Mouse (Mus musculus): Measurements from ENCODE around the gene Pex7.

Gene Pex7

GRCm38 (mm10) chr10:19850998-19851691, 56.3 kb downstream of the Pex7 start, which contains the start of gene Slc35d3:
TSS of gene Slc35d3 (minus strand) at chr10:19851459.
- peak within 1 kb of the TSS; percentile 81 for H3K4me3 ChIP-seq (replicated peaks; ENCODE audit: low read length)
- H3K36me3 ChIP-seq (ENCODE audit: insufficient read depth, low read length) = no peaks in the 10 kb centered on the region
- no peaks in the 10 kb centered on the region for H3K9me3 ChIP-seq (ENCODE audit: low read length)
- peaks cover 27% of the 10 kb centered on the region for H3K4me1 ChIP-seq (replicated peaks; ENCODE audit: low read depth, low read length)
- TF ChIP-seq NANOG (IDR thresholded peaks at IDR 0.05; ENCODE audit: borderline replicate concordance, low read length) = no peak
- TF ChIP-seq POU5F1 (IDR thresholded peaks at IDR 0.05; ENCODE audit: borderline replicate concordance, low read length) = no peak
- no peak for TF ChIP-seq CTCF (conservative IDR thresholded peaks at IDR 0.05; ENCODE audit: low read length)
- peaks cover 85% of the 10 kb centered on the region for H3K27me3 ChIP-seq (ENCODE audit: insufficient read depth, low read length)

GRCm38 (mm10) chr10:19850544-19850997, 56.9 kb downstream of the Pex7 start:
- peak overlapping the region; percentile 81 for H3K4me3 ChIP-seq (replicated peaks; ENCODE audit: low read length)
- H3K9me3 ChIP-seq (ENCODE audit: low read length) = no peaks in the 10 kb centered on the region
- H3K27me3 ChIP-seq (ENCODE audit: insufficient read depth, low read length) = peaks cover 88% of the 10 kb centered on the region
- H3K36me3 ChIP-seq (ENCODE audit: insufficient read depth, low read length) = no peaks in the 10 kb centered on the region
- TF ChIP-seq NANOG (IDR thresholded peaks at IDR 0.05; ENCODE audit: borderline replicate concordance, low read length) (no peak), POU5F1 (IDR thresholded peaks at IDR 0.05; ENCODE audit: borderline replicate concordance, low read length) (no peak), CTCF (conservative IDR thresholded peaks at IDR 0.05; ENCODE audit: low read length) (no peak)
- H3K4me1 ChIP-seq (replicated peaks; ENCODE audit: low read depth, low read length) = peaks cover 27% of the 10 kb centered on the region

- H3K9me3 ChIP-seq (ENCODE audit: low read length) = no peaks in the 10 kb centered on the region
- no peaks in the 10 kb centered on the region for H3K36me3 ChIP-seq (ENCODE audit: insufficient read depth, low read length)
- TF ChIP-seq CTCF (conservative IDR thresholded peaks at IDR 0.05; ENCODE audit: low read length) (no peak), NANOG (IDR thresholded peaks at IDR 0.05; ENCODE audit: borderline replicate concordance, low read length) (no peak), POU5F1 (IDR thresholded peaks at IDR 0.05; ENCODE audit: borderline replicate concordance, low read length) (0 out of 2 replicates have a peak, but pooled peaks have one; percentile 22)
- H3K27me3 ChIP-seq (ENCODE audit: insufficient read depth, low read length) = peaks cover 82% of the 10 kb centered on the region
- H3K4me3 ChIP-seq (replicated peaks; ENCODE audit: low read length) = peak overlapping the region; percentile 81
- H3K4me1 ChIP-seq (replicated peaks; ENCODE audit: low read depth, low read length) = peaks cover 28% of the 10 kb centered on the region
Measured at GRCm38 (mm10) chr10:19849771-19850365, 57.6 kb downstream of the Pex7 start.

GRCm38 (mm10) chr10:19848928-19849770, 58.3 kb downstream of the Pex7 start:
- no peaks in the 10 kb centered on the region for H3K9me3 ChIP-seq (ENCODE audit: low read length)
- peak overlapping the region; percentile 81 for H3K4me3 ChIP-seq (replicated peaks; ENCODE audit: low read length)
- TF ChIP-seq NANOG (IDR thresholded peaks at IDR 0.05; ENCODE audit: borderline replicate concordance, low read length) (no peak), CTCF (conservative IDR thresholded peaks at IDR 0.05; ENCODE audit: low read length) (no peak), POU5F1 (IDR thresholded peaks at IDR 0.05; ENCODE audit: borderline replicate concordance, low read length) (no peak)
- no peaks in the 10 kb centered on the region for H3K36me3 ChIP-seq (ENCODE audit: insufficient read depth, low read length)
- peaks cover 79% of the 10 kb centered on the region for H3K27me3 ChIP-seq (ENCODE audit: insufficient read depth, low read length)
- H3K4me1 ChIP-seq (replicated peaks; ENCODE audit: low read depth, low read length) = peaks cover 34% of the 10 kb centered on the region

- Histone ChIP-seq H3K36me3 (ENCODE audit: insufficient read depth, low read length) (no peaks in the 10 kb centered on the region), H3K4me1 (replicated peaks; ENCODE audit: low read depth, low read length) (peaks cover 26% of the 10 kb centered on the region), H3K9me3 (ENCODE audit: low read length) (no peaks in the 10 kb centered on the region), H3K4me3 (replicated peaks; ENCODE audit: low read length) (no peak overlapping the region), H3K27me3 (ENCODE audit: insufficient read depth, low read length) (peaks cover 29% of the 10 kb centered on the region)
- TF ChIP-seq POU5F1 (IDR thresholded peaks at IDR 0.05; ENCODE audit: borderline replicate concordance, low read length) (no peak), NANOG (IDR thresholded peaks at IDR 0.05; ENCODE audit: borderline replicate concordance, low read length) (no peak), CTCF (conservative IDR thresholded peaks at IDR 0.05; ENCODE audit: low read length) (no peak)
Measured at GRCm38 (mm10) chr10:19839836-19840235, 67.7 kb downstream of the Pex7 start.

- H3K9me3 ChIP-seq (ENCODE audit: low read length) = no peaks in the 10 kb centered on the region
- TF ChIP-seq CTCF (conservative IDR thresholded peaks at IDR 0.05; ENCODE audit: low read length) = no peak
- TF ChIP-seq POU5F1 (IDR thresholded peaks at IDR 0.05; ENCODE audit: borderline replicate concordance, low read length) = no peak
- no peak for TF ChIP-seq NANOG (IDR thresholded peaks at IDR 0.05; ENCODE audit: borderline replicate concordance, low read length)
Measured at GRCm38 (mm10) chr10:19835887-19836710, 71.4 kb downstream of the Pex7 start.

GRCm38 (mm10) chr10:19834222-19834621, 73.3 kb downstream of the Pex7 start:
- no peak for TF ChIP-seq POU5F1 (IDR thresholded peaks at IDR 0.05; ENCODE audit: borderline replicate concordance, low read length)
- TF ChIP-seq CTCF (conservative IDR thresholded peaks at IDR 0.05; ENCODE audit: low read length) = no peak
- no peak for TF ChIP-seq NANOG (IDR thresholded peaks at IDR 0.05; ENCODE audit: borderline replicate concordance, low read length)
- Histone ChIP-seq H3K27me3 (ENCODE audit: insufficient read depth, low read length) (peaks cover 10% of the 10 kb centered on the region), H3K36me3 (ENCODE audit: insufficient read depth, low read length) (no peaks in the 10 kb centered on the region), H3K4me3 (replicated peaks; ENCODE audit: low read length) (no peak overlapping the region), H3K4me1 (replicated peaks; ENCODE audit: low read depth, low read length) (peaks cover 21% of the 10 kb centered on the region), H3K9me3 (ENCODE audit: low read length) (no peaks in the 10 kb centered on the region)

More at GRCm38 (mm10) chr10:19835887-19836710, 71.4 kb downstream of the Pex7 start:
- Histone ChIP-seq H3K27me3 (ENCODE audit: insufficient read depth, low read length) (peaks cover 10% of the 10 kb centered on the region), H3K4me3 (replicated peaks; ENCODE audit: low read length) (no peak overlapping the region), H3K4me1 (replicated peaks; ENCODE audit: low read depth, low read length) (peaks cover 21% of the 10 kb centered on the region), H3K36me3 (ENCODE audit: insufficient read depth, low read length) (no peaks in the 10 kb centered on the region)
